Mouse (Mus musculus) C2C12 (cell line): ENCODE measurements at regions not wholly inside any gene's neighbourhood (a gene's known extent, or its start where the extent isn't known, plus 50 kb on each side); places are given as distances from the start of the nearest gene placed in this dataset.
A peak's percentile ranks its signal among the peaks of the same experiment; 100 is the strongest.

Experiments used
- H3K27me3 ChIP-seq: one replicate; pipeline ENCODE4 v1.6.1; 2011; ENCODE audit not compliant: control insufficient read depth, insufficient read depth, insufficient read length
- H3K36me3 ChIP-seq: one replicate; pipeline ENCODE4 v1.6.1; 2011; ENCODE audit not compliant: control insufficient read depth, insufficient read depth
- H3K4me3 ChIP-seq: one replicate; pipeline ENCODE4 v1.5.1; 2011; ENCODE audit warnings: mild to moderate bottlenecking, control low read depth; ENCODE audit not compliant: poor library complexity, insufficient read depth, severe bottlenecking
- H3K79me2 ChIP-seq: one replicate; pipeline ENCODE4 v1.6.1; 2011; ENCODE audit not compliant: control insufficient read depth, insufficient read depth
- H3K79me3 ChIP-seq: one replicate; pipeline ENCODE4 v1.6.1; 2011; ENCODE audit warnings: low read depth, control low read depth
- H3ac ChIP-seq: one replicate; pipeline ENCODE3; 2011; ENCODE audit warnings: low read depth; ENCODE audit not compliant: control insufficient read depth, insufficient read length
- CEBPB ChIP-seq: IDR thresholded peaks from one replicate; pipeline ENCODE4 v1.6.1; 2011; ENCODE audit warnings: low read depth, mild to moderate bottlenecking, control low read depth, moderate library complexity
- CTCF ChIP-seq: IDR thresholded peaks from one replicate; pipeline ENCODE4 v1.5.1; 2011; ENCODE audit not compliant: control insufficient read depth, insufficient read depth, insufficient read length
- FOSL1 ChIP-seq: IDR thresholded peaks from one replicate; pipeline ENCODE4 v1.8.0; 2011; ENCODE audit warnings: mild to moderate bottlenecking, low read length; ENCODE audit not compliant: poor library complexity, insufficient read depth, severe bottlenecking
- MAX ChIP-seq: IDR thresholded peaks from one replicate; pipeline ENCODE4 v1.6.1; 2011; ENCODE audit warnings: mild to moderate bottlenecking, control low read depth
- MYOD1 ChIP-seq: IDR thresholded peaks from one replicate; pipeline ENCODE4 v1.6.1; 2011; ENCODE audit warnings: low read depth; ENCODE audit not compliant: control insufficient read depth, insufficient read length
- MYOG ChIP-seq: IDR thresholded peaks from one replicate; pipeline ENCODE4 v1.6.1; 2011; ENCODE audit not compliant: control insufficient read depth, insufficient read length; ENCODE audit errors: extremely low read depth
- USF1 ChIP-seq: IDR thresholded peaks from one replicate; pipeline ENCODE4 v1.6.1; 2011; ENCODE audit warnings: low read depth, mild to moderate bottlenecking, control low read depth, moderate library complexity

GRCm38 (mm10) chr5:111890800-111891199 is 157.1 kb downstream of the Gm26897 start:
- TF ChIP-seq MAX (peak; percentile 79), MYOD1 (peak; percentile 92), FOSL1 (no peak)
- Histone ChIP-seq H3K79me2 (no peaks in the 10 kb centered on the region), H3K79me3 (no peaks in the 10 kb centered on the region), H3K27me3 (no peaks in the 10 kb centered on the region), H3ac (peak overlapping the region; percentile 12), H3K36me3 (peaks cover 4% of the 10 kb centered on the region), H3K4me3 (no peak overlapping the region)

GRCm38 (mm10) chr5:111891261-111891693 is 157.6 kb downstream of the Gm26897 start:
- H3ac ChIP-seq = peak overlapping the region; percentile 12
- no peaks in the 10 kb centered on the region for H3K79me2 ChIP-seq
- no peaks in the 10 kb centered on the region for H3K27me3 ChIP-seq
- peaks cover 4% of the 10 kb centered on the region for H3K36me3 ChIP-seq
- no peak overlapping the region for H3K4me3 ChIP-seq
- no peaks in the 10 kb centered on the region for H3K79me3 ChIP-seq
- peak; percentile 94 for TF ChIP-seq MAX
- TF ChIP-seq CTCF = no peak
- peak; percentile 13 for TF ChIP-seq FOSL1
- TF ChIP-seq USF1 = peak; percentile 79
- no peak for TF ChIP-seq MYOG
- peak; percentile 74 for TF ChIP-seq MYOD1
- peak; percentile 13 for TF ChIP-seq CEBPB

- Histone ChIP-seq H3K36me3 (peaks cover 4% of the 10 kb centered on the region), H3K4me3 (no peak overlapping the region), H3K79me3 (no peaks in the 10 kb centered on the region), H3K79me2 (no peaks in the 10 kb centered on the region), H3K27me3 (no peaks in the 10 kb centered on the region), H3ac (no peak overlapping the region)
- TF ChIP-seq MYOD1 = no peak
- no peak for TF ChIP-seq MYOG
- no peak for TF ChIP-seq FOSL1
- TF ChIP-seq CEBPB = no peak
- no peak for TF ChIP-seq MAX
- no peak for TF ChIP-seq CTCF
- no peak for TF ChIP-seq USF1
Measured at GRCm38 (mm10) chr5:111892956-111893355, 159.2 kb downstream of the Gm26897 start.

GRCm38 (mm10) chr5:111893905-111894311 is 160.2 kb downstream of the Gm26897 start:
- H3K36me3 ChIP-seq = no peaks in the 10 kb centered on the region
- no peak for TF ChIP-seq CTCF
- no peak for TF ChIP-seq USF1
- TF ChIP-seq CEBPB = no peak
- no peak for TF ChIP-seq MYOG
- TF ChIP-seq MYOD1 = no peak
- TF ChIP-seq MAX = no peak
- no peak for TF ChIP-seq FOSL1
- no peaks in the 10 kb centered on the region for H3K79me3 ChIP-seq
- H3ac ChIP-seq = no peak overlapping the region
- H3K79me2 ChIP-seq = no peaks in the 10 kb centered on the region
- peaks cover 4% of the 10 kb centered on the region for H3K27me3 ChIP-seq
- H3K4me3 ChIP-seq = no peak overlapping the region

GRCm38 (mm10) chr5:111897568-111897967 is 163.8 kb downstream of the Gm26897 start:
- Histone ChIP-seq H3K36me3 (no peaks in the 10 kb centered on the region), H3K4me3 (no peak overlapping the region), H3K27me3 (peaks cover 11% of the 10 kb centered on the region), H3K79me3 (no peaks in the 10 kb centered on the region), H3K79me2 (no peaks in the 10 kb centered on the region), H3ac (no peak overlapping the region)
- TF ChIP-seq CEBPB (no peak), CTCF (no peak), MYOD1 (no peak), FOSL1 (no peak), MAX (no peak), USF1 (no peak), MYOG (no peak)

DNA sequence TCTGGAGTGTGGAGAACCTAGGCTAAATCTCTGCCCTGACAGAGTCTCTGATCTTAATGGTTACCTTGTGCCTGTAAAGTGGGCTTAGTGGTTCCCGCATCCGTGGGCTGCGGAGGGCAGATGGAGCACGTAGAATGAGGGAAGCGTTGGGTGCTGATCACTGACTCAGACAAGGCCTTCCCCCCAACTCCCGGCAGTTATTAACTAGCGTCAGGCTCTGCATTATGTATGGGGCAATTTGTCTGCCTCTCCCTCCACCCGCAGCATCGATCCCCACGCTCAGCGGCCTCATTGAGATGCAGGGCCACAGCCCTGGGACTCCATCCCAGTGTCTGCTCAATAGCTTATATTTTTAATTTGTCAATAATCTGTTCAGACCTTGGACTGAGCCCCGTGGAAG is 164.8 kb downstream of the Gm26897 start:
- H3ac ChIP-seq = no peak overlapping the region
- peaks cover 11% of the 10 kb centered on the region for H3K27me3 ChIP-seq
- no peaks in the 10 kb centered on the region for H3K79me3 ChIP-seq
- H3K4me3 ChIP-seq = no peak overlapping the region
- TF ChIP-seq MYOD1 = no peak
- H3K79me2 ChIP-seq = no peaks in the 10 kb centered on the region
- H3K36me3 ChIP-seq = no peaks in the 10 kb centered on the region

- Histone ChIP-seq H3K79me2 (no peaks in the 10 kb centered on the region), H3K79me3 (no peaks in the 10 kb centered on the region), H3K4me3 (no peak overlapping the region), H3ac (no peak overlapping the region), H3K36me3 (no peaks in the 10 kb centered on the region), H3K27me3 (peaks cover 11% of the 10 kb centered on the region)
- TF ChIP-seq CTCF = no peak
Measured at GRCm38 (mm10) chr5:111901197-111901596, 167.5 kb downstream of the Gm26897 start.
